Mouse (Mus musculus): Measurements from ENCODE around the gene Lamtor2.
A peak's percentile ranks its signal among the peaks of the same experiment; 100 is the strongest.
"Not testable (repeated sequence)": the region's sequence is repeated elsewhere in the genome, so short reads cannot be mapped to it uniquely, and the experiment has no call there.

The Lamtor2 gene

DNA sequence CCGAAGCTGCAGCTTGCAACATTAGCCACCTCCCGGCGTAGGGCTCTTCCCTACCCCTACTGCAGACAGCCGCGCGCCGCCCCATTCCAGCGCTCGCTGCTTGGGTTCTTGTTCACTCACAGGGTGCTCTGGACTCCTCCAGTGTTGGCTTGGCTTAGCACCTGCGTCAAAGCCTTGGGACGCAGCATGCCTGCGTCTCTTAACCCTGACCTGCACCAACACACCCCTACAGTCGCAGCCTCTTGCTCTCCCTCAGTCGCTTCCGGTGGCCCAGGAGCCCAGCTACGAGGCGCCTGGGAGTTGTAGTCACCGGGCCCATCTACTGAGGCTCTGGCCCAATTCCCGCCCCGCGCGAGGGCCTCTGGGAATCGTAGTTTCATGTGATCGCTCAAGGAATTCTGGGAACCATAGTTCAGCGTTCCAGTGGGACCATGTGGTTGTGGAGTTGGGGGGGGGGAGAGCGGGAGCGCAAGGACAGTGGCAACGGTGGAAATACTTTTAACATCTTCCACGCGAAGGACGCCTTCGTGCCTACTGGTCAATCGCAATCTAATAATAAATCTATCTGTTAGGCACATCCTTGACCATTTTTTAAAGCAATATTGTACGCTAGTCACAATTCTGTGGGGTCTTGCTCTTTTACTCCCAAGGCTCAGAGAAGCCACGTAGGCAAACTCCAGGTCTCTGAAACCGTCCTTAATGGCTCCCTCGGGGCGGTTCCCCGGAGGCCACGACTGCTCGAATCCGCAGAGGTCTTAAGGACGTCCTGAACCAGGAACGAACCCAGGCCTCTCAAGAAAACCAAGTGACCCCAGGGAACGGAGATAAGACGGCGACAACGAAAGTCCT lies at the start of gene Lamtor2:
Lamtor2 (minus strand) TSS at position 399 of the 849 bp plus-strand sequence.
- DNase-seq: peak; percentile 99

GRCm38 (mm10) chr3:88602466-88602865 lies 49.6 kb upstream of the Lamtor2 start:
- no peak for DNase-seq

GRCm38 (mm10) chr3:88596547-88596946 lies 43.7 kb upstream of the Lamtor2 start:
- DNase-seq: not testable (repeated sequence)

DNA sequence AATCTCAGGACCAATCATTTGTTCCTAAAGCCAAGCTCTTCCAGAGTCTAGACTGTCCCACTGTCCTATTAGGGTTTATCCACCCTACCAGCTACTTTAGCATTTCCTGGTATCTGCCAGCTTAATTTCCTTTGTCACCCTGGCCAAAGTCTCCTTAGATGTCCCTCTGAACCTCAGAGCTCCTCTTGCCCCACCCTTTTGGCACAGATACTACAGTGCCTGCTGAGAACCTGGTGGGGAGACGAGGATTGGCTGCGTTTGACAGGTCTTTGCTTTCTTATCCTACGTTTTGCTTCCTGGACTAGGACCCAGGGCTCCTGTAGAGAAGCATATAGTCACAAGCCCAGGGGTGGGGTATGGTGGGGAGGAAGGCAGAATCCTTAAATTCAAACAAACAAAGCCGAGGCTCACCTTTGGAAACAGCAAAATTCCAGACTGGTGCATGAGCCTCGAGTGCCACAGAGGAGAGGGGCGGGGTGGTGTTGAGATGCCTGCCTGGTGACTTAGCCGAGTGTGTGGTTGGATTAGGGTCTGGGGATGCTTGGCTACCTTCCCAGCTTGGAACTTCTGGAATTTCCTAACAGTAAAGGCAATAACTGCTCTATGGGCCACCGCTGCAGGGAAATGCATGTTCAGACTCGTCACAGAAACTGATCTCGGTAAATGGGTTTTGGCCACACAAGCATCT lies 41.2 kb upstream of the Lamtor2 start:
- DNase-seq: no peak

DNA sequence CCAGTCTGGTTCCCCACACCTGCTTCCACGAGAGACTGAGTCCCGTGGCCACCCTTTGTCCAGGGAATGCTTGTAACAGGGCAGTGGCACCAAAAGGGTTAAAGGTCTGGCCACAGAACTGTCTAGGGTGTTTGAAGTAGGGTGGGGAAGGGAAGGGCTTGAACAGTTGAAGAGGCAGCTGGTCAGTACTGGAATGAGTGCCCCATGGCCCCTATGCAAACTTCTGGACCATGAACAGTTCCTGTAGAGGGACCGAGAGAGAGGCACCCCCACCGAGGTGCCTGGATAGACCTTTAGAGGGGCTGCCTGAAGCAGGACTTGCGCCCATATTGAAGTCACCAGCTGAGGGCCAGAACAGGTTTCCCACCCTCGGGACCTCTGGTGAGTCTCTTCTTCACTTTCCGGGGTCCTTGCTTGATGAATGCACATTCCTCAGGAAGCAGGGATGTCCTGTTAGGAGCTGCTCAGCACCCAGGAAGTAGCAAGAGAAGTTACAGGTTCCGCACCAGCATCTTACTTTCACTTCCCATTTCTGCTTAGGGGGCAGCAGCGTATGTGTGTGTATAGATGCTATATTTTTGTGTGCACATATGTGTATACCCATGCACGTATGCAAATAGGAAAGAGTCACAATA lies 40.2 kb upstream of the Lamtor2 start:
- DNase-seq: no peak

- peak; percentile 63 to 74 for DNase-seq
Observed at GRCm38 (mm10) chr3:88591950-88592731, 39.3 kb upstream of the Lamtor2 start.

- DNase-seq: no peak
Observed at GRCm38 (mm10) chr3:88591044-88591443, 38.2 kb upstream of the Lamtor2 start.

DNA sequence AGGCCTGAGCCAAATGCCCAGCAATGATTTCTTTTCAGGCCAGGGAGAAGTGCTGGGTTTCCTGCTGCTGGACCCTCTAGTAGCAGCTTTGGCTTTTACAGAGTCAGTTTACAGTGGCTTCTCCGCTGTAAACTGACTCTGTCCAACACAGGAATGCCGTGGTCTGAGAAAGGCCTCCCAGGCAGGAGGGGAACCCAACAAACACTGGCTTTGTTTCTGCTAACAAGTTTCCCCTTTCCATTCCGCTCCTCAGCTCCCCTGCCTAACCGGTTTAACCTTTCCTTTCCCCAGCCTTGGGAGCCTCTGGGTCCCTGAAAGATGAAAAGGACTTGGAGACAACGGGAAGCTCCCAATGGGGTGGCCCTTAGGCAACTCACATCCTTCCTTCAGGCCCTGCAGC lies 37.4 kb upstream of the Lamtor2 start:
- DNase-seq: no peak

GRCm38 (mm10) chr3:88586640-88587039 lies 33.8 kb upstream of the Lamtor2 start:
- DNase-seq: no peak

DNA sequence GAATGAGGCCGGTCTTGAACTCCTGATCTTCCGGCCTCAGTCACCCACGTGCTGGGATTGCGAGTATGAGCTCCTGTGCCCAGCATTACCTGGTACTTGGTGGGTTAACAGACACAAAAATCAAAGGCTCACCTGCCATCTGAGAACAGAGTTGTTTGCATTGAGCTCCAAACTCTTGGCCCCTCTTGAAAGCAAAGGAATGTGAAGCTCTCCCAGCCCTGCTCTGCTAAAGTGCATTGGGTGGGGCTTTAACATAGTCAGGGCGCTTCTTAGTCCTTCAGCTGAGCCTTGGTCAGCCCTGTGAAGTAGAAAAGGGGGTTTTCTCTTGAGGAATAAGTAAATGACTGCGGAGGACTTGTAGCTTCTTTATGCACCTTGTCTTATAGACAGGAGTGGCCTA lies 32.9 kb upstream of the Lamtor2 start:
- no peak for DNase-seq

- DNase-seq: peak; percentile 85 to 86
Observed at GRCm38 (mm10) chr3:88579454-88580117, 26.7 kb upstream of the Lamtor2 start.

DNA sequence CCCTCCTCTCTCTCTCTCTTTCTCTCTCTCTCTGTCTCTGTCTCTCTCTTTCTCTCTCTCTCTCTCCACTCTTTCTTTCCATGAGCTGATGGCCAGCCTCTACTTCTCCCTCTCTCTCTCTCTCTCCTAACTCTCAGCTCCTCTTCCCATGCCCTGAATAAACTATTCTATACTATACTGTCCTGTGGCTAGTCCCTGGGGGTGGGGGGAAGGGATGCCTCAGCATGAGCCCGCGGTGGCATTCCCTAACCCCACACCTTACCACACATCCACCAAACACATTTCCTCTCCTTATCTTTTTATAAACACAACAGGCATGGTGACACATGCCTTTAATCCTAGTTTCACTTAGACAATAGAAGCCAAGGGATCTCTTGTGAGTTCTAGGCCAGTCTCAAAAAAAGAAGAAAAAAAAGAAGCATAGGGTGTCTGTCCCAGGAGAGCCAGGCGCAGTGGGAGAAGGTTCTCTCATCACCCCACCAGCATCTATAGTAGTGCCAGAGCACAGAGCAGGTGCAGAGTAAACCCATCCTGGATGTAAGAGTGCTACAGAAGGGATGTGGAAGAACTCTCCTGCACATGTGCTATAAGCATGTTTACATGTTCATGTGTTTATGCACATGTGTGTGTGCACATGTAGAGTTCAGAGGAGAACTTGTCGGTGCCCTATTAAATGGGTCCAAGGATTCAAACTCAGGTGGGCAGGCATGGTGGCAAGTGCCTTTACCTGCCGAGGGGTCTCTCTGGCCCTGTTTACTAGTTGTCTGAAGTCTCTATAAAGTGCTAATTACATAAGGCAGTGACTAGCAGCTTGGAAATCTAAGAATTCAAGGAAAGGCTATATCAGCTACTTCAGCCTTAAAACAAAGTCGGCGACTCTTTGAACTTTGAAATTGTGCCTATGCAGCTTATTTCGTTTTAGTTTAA lies 25.9 kb upstream of the Lamtor2 start:
- DNase-seq: no peak

- DNase-seq: not testable (repeated sequence)
Observed at GRCm38 (mm10) chr3:88577846-88578245, 25.0 kb upstream of the Lamtor2 start.

- DNase-seq: no peak
Observed at GRCm38 (mm10) chr3:88575540-88575939, 22.7 kb upstream of the Lamtor2 start, which contains the start of gene Ssr2. TSS of gene Ssr2 (plus strand) at chr3:88575876.

DNA sequence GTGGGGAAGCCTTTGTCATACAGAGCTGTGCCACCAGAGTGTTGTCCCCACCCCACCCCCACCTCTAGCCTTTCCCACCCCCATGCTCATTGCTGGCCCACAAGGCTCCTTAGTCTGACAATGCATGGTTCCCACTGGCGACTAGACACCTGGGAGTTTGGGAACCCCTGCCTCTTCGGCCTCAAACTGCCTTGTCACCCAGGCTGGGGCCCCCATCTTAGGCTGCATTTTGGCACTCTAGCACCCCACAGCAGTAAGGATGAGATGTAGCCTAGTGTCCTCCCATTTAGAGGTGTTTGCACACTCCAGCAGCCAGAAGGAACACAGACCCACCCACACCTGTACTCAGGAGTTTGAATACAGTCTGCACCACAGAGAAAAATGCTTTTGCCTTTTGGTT lies 20.9 kb upstream of the Lamtor2 start:
- no peak for DNase-seq

DNA sequence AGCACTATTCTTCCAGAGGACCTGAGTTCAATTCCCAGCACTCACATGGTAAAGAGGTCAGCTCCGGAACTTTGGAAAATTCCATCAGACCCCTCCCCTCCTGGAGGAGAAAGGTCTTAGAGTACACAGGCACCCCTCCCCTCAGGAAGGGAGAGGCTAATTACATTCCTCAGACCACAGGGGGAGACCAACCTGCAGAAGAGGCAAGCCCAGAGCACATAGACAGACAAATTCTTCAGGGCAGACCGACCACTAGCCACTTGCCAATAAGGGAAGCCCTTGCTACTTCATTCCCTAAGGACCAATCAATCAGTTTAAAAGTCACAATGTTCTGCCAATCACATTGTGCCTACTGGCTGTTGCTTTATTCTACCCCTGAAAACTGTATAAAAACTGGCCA lies 20.0 kb upstream of the Lamtor2 start:
- no peak for DNase-seq

DNA sequence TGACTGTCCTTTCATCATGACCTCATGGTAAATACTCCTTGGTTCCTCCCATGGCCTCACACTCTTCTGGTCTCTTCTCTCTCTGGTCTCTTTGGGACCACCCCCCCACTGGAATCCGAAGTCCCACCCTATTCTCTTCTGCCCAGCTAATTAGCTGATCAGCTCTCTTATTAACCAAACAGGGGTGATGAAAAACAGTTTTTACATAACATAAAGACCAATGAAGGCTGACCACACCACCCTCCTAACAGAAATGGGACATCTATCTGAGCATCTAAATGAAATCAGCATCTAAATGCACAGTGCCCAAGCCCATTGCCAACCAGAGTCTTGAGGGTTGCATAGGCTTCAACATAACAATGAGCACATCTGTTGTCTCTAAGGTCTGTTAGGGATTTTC lies 19.0 kb upstream of the Lamtor2 start:
- DNase-seq: no peak

DNA sequence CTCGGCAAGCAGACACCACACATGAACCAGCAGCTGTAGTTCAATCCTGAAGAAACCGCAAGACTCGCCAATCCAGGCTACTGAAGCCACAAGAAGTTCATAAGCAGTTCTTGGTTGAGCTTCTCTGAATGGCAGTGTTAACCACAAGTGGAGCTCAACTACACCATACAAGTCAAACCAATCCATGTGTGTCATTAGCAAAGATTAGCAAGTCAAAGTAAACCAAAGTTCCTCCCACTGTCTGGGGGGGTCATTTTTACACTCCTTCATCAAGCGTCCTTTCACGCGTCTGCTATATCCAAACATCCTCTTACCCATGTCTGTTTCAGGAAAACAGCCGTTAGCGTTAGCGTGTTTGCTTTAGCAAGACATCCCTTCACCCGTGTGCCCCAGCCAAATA lies 17.5 kb upstream of the Lamtor2 start:
- no peak for DNase-seq

GRCm38 (mm10) chr3:88569694-88570093 lies 16.8 kb upstream of the Lamtor2 start:
- DNase-seq: no peak

- no peak for DNase-seq
Observed at GRCm38 (mm10) chr3:88569093-88569492, 16.2 kb upstream of the Lamtor2 start.

DNA sequence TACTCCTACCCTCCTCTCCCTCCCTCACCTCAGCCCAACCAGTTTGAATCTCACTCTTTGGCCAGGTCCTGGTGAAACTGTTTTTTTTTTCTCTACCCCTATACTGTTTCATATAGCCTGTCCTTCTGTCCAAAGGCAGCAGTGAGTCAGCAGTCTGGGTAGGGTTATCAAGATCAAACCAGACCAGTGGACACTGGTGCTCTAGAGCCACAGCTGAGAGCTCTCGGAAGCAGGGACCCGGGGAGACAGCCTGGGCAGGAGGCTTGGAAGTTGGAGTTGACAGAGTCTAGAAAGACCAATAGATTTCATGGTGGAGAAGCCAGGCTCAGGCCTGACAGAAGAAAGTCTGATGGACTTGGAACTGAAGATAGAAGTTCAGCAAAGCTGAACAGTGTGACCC lies 15.7 kb upstream of the Lamtor2 start:
- DNase-seq: no peak

Data from cerebellum, postnatal 14 days (tissue).